Mouse (Mus musculus) forebrain, postnatal 0 days (tissue): ENCODE measurements at regions not wholly inside any gene's neighbourhood (a gene's known extent, or its start where the extent isn't known, plus 50 kb on each side); places are given as distances from the start of the nearest gene placed in this dataset.

Experiments
- ATAC-seq: fragments of 200-750 bp; cut with Nextera tagmentation; 2 replicates; pipeline ENCODE4 v1.8.0; 2017; ENCODE audit warnings: mild to moderate bottlenecking, moderate library complexity
- DNase-seq: peaks from one replicate; pipeline ENCODE4 v3.0.0-alpha.2; 2015
- H3K27ac ChIP-seq: fragments of 300-500 bp; sonication (generic); 2 replicates; pipeline ENCODE4 v1.5.1; 2014; ENCODE audit warnings: low read depth, mild to moderate bottlenecking, antibody characterized with exemption, low read length, moderate library complexity, mixed read lengths
- H3K27me3 ChIP-seq: fragments of 300-500 bp; sonication (generic); 2 replicates; pipeline ENCODE4 v1.6.1; 2014; ENCODE audit warnings: mild to moderate bottlenecking, low read length, mixed read lengths; ENCODE audit not compliant: insufficient read depth
- H3K36me3 ChIP-seq: fragments of 300-500 bp; sonication (generic); 2 replicates; pipeline ENCODE4 v1.6.1; 2014; ENCODE audit warnings: mild to moderate bottlenecking, moderate library complexity; ENCODE audit not compliant: insufficient read depth
- H3K4me1 ChIP-seq: fragments of 300-500 bp; sonication (generic); 2 replicates; pipeline ENCODE4 v1.6.1; 2014; ENCODE audit warnings: antibody characterized with exemption; ENCODE audit not compliant: insufficient read depth
- H3K4me2 ChIP-seq: fragments of 300-500 bp; sonication (generic); 2 replicates; pipeline ENCODE4 v1.6.1; 2014; ENCODE audit warnings: low read depth, mild to moderate bottlenecking, moderate library complexity
- H3K4me3 ChIP-seq: fragments of 300-500 bp; sonication (generic); 2 replicates; pipeline ENCODE4 v1.5.1; 2014; ENCODE audit warnings: low read depth, low read length, mixed read lengths
- H3K9ac ChIP-seq: fragments of 300-500 bp; sonication (generic); 2 replicates; pipeline ENCODE4 v1.6.1; 2014; ENCODE audit warnings: mild to moderate bottlenecking
- H3K9me3 ChIP-seq: fragments of 300-500 bp; sonication (generic); 2 replicates; pipeline ENCODE4 v1.6.1; 2016; ENCODE audit warnings: low read length
- CTCF ChIP-seq: sonication (generic); IDR thresholded peaks from 2 replicates; pipeline ENCODE4 v1.5.1; 2016; ENCODE audit warnings: antibody characterized with exemption, control low read depth, low read depth
- WGBS: fragments of 180-500 bp; shearing (Covaris S2); extraction: QIAGEN DNeasy Blood & Tissue Kit; methylation state at CpG from one replicate; pipeline ENCODE4 v1.1.7; 2014; 5-methylcytosine and 5-hydroxymethylcytosine counted together

- Histone ChIP-seq H3K9me3 (no peaks in the 10 kb centered on the region), H3K4me2 (no peak overlapping the region), H3K36me3 (no peaks in the 10 kb centered on the region), H3K27ac (no peak overlapping the region), H3K4me1 (no peaks in the 10 kb centered on the region), H3K9ac (no peak overlapping the region), H3K27me3 (no peaks in the 10 kb centered on the region), H3K4me3 (no peak overlapping the region)
- 86% methylated on average over 10 of the region's 10 CpGs for WGBS
- DNase-seq (no peak), ATAC-seq (no peak)
- TF ChIP-seq CTCF: no peak
Measured at GRCm38 (mm10) chr3:35231158-35231928, 522.6 kb upstream of the Atp11b start.

DNA sequence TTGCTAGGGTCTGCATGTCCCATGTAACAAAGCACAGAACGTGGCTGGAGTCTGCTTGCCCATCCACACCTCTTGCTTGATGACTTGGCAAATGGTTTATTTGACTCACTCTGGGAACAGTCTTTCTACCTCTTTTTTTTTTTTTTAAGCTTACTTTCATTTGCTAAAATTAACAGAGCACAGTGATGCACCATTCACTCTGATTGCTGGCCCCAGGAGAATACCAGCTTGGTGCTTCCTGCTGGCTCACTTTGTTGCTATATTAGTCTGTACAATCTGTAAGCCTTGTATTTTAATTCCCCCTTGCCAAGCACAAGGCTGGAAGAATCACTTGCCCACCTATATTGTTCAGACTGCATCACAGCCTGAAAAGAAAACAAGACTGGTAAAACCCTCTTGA lies 521.4 kb upstream of the Atp11b start:
- peak; percentile 33 for DNase-seq
- ATAC-seq: peak; percentile 43; the same call in 1 of the 2 replicates
- Histone ChIP-seq H3K4me3 (no peak overlapping the region), H3K4me2 (no peak overlapping the region), H3K9me3 (no peaks in the 10 kb centered on the region), H3K36me3 (no peaks in the 10 kb centered on the region), H3K4me1 (no peaks in the 10 kb centered on the region), H3K9ac (no peak overlapping the region), H3K27ac (no peak overlapping the region), H3K27me3 (no peaks in the 10 kb centered on the region)
- 38% methylated on average over 1 of the region's 1 CpGs for WGBS
- no peak for TF ChIP-seq CTCF

DNA sequence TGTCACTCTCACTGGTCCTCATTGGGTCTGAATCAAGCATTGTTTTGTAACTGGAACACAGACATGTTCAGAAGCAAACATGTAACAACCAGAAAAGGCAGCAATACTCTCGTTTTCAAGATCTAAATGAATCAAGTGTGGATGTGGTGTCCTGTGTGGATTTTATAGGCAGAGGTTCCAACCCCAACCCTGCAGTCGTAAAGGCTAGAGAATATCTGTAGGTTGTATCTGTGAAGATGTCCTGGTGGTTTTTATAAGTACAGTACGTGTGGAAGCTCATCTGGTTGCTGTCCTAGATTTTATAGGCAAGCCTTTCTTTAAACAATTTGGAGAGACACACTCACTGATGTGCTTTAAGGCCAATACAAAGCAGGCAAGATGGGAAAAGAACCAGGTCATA lies 518.8 kb upstream of the Atp11b start:
- Histone ChIP-seq H3K9ac (no peak overlapping the region), H3K27ac (no peak overlapping the region), H3K4me3 (no peak overlapping the region), H3K4me2 (no peak overlapping the region), H3K4me1 (no peaks in the 10 kb centered on the region), H3K9me3 (no peaks in the 10 kb centered on the region), H3K27me3 (no peaks in the 10 kb centered on the region), H3K36me3 (no peaks in the 10 kb centered on the region)
- no peak for ATAC-seq
- 86% methylated on average over 3 of the region's 3 CpGs for WGBS
- no peak for TF ChIP-seq CTCF
- no peak for DNase-seq

DNA sequence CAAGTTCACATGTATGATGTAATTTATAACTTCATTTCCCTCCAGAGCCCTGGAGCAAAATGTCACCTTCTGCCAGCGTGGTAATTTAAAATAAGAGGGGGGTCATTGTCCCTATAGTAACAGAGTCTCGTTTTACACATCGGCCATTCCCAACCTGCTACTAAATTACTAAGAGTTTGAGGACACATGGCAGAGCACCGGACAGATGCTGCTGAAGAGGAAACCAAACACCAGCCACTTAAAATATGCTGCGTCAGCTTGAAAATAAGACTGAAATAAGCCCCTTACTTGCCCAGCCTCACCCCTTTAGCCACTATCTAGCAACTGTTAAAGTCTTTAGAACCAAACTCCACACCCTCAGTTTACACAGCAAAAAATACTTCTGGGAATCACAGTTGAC lies 518.1 kb upstream of the Atp11b start:
- Histone ChIP-seq H3K9me3 (no peaks in the 10 kb centered on the region), H3K27me3 (no peaks in the 10 kb centered on the region), H3K9ac (no peak overlapping the region), H3K27ac (no peak overlapping the region), H3K4me1 (no peaks in the 10 kb centered on the region), H3K4me2 (no peak overlapping the region), H3K4me3 (no peak overlapping the region), H3K36me3 (no peaks in the 10 kb centered on the region)
- DNase-seq (no peak), ATAC-seq (no peak)
- 45% methylated on average over 5 of the region's 5 CpGs for WGBS
- no peak for TF ChIP-seq CTCF

DNA sequence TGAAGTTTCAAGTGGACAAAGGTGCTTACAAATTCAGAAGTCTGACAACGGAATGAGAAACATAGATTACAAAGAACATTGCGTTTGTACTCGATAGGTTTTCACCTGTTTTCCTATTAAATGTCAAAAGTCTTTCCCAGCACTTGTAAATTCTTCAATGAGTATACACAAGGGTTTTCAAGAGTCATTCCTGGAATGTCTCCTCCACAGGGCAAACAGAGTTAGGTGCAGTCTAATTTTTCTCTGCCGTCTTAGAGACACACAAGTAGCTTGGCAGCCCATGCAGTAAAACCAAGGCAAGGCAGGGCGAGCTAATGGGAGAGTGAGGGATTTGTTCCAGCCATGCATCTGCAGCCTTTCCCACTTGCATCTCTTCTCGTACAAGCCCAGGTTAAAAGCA lies 516.6 kb upstream of the Atp11b start:
- TF ChIP-seq CTCF: no peak
- H3K9me3 ChIP-seq: no peaks in the 10 kb centered on the region
- no peak overlapping the region for H3K9ac ChIP-seq
- no peaks in the 10 kb centered on the region for H3K36me3 ChIP-seq
- no peaks in the 10 kb centered on the region for H3K27me3 ChIP-seq
- ATAC-seq (no peak), DNase-seq (no peak)
- 87% methylated on average over 6 of the region's 6 CpGs for WGBS
- H3K4me3 ChIP-seq: no peak overlapping the region
- H3K4me2 ChIP-seq: no peak overlapping the region
- H3K4me1 ChIP-seq: no peaks in the 10 kb centered on the region
- no peak overlapping the region for H3K27ac ChIP-seq

DNA sequence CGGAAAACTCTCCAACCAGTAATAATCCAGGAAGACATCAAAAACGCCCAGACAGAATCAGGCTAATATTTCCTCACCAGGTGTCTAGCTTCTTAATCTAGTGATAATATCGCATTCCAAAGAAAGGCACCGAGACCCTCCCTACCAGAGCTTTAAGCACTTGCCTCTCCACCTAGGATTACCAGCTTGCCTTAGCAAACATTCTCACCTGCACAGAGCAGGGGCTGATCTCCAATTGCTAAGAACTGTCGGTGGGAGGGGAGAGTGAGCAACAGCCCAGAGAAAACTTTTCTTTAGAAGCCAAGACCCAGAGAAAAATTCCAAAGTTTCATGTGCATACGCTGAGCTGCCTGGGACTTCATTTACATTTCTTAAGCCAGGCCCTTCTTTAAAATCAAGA lies 511.6 kb upstream of the Atp11b start:
- ATAC-seq: no peak
- TF ChIP-seq CTCF: no peak

DNA sequence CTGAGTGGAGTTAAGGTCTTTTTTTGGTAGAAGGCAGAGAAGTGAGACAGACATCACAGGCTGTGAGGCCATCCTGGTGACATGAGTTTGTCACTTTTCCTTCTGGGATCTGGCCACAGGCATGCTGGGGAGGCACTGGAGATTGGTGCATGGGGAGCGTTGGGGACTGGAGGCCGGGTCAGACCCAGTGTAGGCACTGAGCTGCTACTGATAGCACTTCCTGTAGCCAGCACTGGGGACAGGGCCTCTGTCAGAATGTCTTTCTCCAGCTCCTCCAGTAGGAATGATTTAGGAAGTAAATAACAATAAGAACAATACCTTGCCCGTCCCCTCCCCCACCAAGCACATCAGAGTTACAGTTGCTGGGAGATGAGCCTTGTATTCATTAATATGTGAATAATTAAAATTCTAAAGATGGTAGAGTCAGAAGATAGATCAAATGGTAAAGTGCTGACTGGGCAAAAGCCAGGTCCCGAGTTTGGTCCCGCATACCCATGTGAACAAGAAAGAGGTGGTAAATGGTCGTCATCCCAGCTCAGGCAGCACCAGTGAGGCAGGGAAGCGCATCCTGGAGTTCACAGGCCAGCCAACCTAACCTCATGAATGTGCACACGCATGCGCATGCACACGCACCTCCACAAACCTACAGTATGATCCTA lies 510.9 kb upstream of the Atp11b start:
- Histone ChIP-seq H3K36me3 (no peaks in the 10 kb centered on the region), H3K4me3 (no peak overlapping the region), H3K27me3 (no peaks in the 10 kb centered on the region), H3K27ac (no peak overlapping the region), H3K9ac (no peak overlapping the region), H3K9me3 (no peaks in the 10 kb centered on the region), H3K4me2 (no peak overlapping the region), H3K4me1 (no peaks in the 10 kb centered on the region)
- TF ChIP-seq CTCF: no peak
- DNase-seq (no peak), ATAC-seq (no peak)
- WGBS: 62% methylated on average over 10 of the region's 10 CpGs

More for the DNA sequence above, 511.6 kb upstream of the Atp11b start:
- H3K27me3 ChIP-seq: no peaks in the 10 kb centered on the region
- WGBS: 27% methylated on average over 6 of the region's 6 CpGs
- H3K9me3 ChIP-seq: no peaks in the 10 kb centered on the region
- no peaks in the 10 kb centered on the region for H3K36me3 ChIP-seq
- no peak overlapping the region for H3K9ac ChIP-seq
- no peak overlapping the region for H3K4me3 ChIP-seq
- H3K4me2 ChIP-seq: no peak overlapping the region
- H3K4me1 ChIP-seq: no peaks in the 10 kb centered on the region
- H3K27ac ChIP-seq: no peak overlapping the region
- no peak for DNase-seq
